Mouse (Mus musculus) neural tube, embryonic 15.5 days (tissue): ENCODE data around the gene Metrn. TPM values are rescaled to one million over a fixed set of nuclear protein-coding genes. Genes with fewer than 3 reads are reported as not detected.

Source experiments
- ATAC-seq: fragments of 200-750 bp; cut with Nextera tagmentation; 2 replicates; pipeline ENCODE4 v1.8.0; 2017; ENCODE audit warnings: mild to moderate bottlenecking, moderate TSS enrichment, moderate library complexity; ENCODE audit not compliant: low FRiP score
- H3K27ac ChIP-seq: fragments of 300-500 bp; sonication (generic); replicated peaks from 2 replicates; pipeline ENCODE4 v1.5.1; 2015; ENCODE audit warnings: mild to moderate bottlenecking, inconsistent platforms
- H3K27me3 ChIP-seq: fragments of 300-500 bp; sonication (generic); replicated peaks from 2 replicates; pipeline ENCODE4 v1.6.1; 2015; ENCODE audit warnings: inconsistent platforms
- H3K36me3 ChIP-seq: fragments of 300-500 bp; sonication (generic); 2 replicates; pipeline ENCODE4 v1.6.1; 2015; ENCODE audit warnings: inconsistent platforms
- H3K4me1 ChIP-seq: fragments of 300-500 bp; sonication (generic); 2 replicates; pipeline ENCODE4 v1.6.1; 2015; ENCODE audit warnings: inconsistent platforms
- H3K4me2 ChIP-seq: fragments of 300-500 bp; sonication (generic); 2 replicates; pipeline ENCODE4 v1.6.1; 2015; ENCODE audit warnings: inconsistent platforms, mild to moderate bottlenecking, moderate library complexity
- H3K4me3 ChIP-seq: fragments of 300-500 bp; sonication (generic); replicated peaks from 2 replicates; pipeline ENCODE4 v1.5.1; 2015; ENCODE audit warnings: mild to moderate bottlenecking, inconsistent platforms
- H3K9ac ChIP-seq: fragments of 300-500 bp; sonication (generic); replicated peaks from 2 replicates; pipeline ENCODE4 v1.6.1; 2015; ENCODE audit warnings: mild to moderate bottlenecking, inconsistent platforms
- H3K9me3 ChIP-seq: fragments of 300-500 bp; sonication (generic); replicated peaks from 2 replicates; pipeline ENCODE4 v1.6.1; 2016; ENCODE audit warnings: inconsistent platforms
- WGBS: fragments of 180-500 bp; shearing (Covaris S2); methylation state at CpG from one replicate; pipeline ENCODE4 v1.1.7; 2015; ENCODE audit warnings: mixed read lengths; 5-methylcytosine and 5-hydroxymethylcytosine counted together
- polyA plus RNA-seq: library from polyadenylated mRNA; unstranded; fragments of >200 nt; fragmentation: Nextera tagmentation; extraction: Ambion mirVana; gene quantifications from 2 replicates; pipeline ENCODE4 v1.2.1, GENCODE M21; 2015

Gene Metrn
- polyA plus RNA-seq, 1 experiment from 2014 or later, result 72.7 TPM

DNA sequence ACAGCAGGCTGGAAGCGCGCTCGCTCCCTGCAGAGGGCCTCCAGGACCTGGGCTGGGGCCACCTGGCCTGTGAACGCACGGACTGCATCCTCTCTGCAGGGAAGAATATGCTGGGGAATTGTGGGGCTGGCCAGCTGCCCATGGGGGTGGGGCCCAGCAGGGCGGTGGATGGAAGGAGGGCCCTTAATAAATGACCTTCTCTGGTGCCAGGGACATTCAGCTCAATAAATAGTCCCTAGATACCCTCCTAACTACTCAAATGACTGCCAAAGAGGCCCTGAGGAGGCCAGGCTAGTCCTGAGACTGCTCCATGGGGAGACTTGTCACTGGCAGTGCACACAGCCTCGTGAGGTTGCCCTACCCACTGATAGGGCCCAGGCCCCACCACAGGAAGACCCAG lies 13.8 kb downstream of the Metrn start:
- no peak overlapping the region for H3K4me3 ChIP-seq
- no peak for ATAC-seq
- H3K27ac ChIP-seq, result peak overlapping the region; percentile 3; the same call in 1 of the 2 replicates
- peaks cover 32% of the 10 kb centered on the region for H3K4me1 ChIP-seq
- peak overlapping the region; percentile 94 for H3K4me2 ChIP-seq
- no peaks in the 10 kb centered on the region for H3K9me3 ChIP-seq
- 0 out of 2 replicates have a peak overlapping the region, but pooled peaks have one; percentile 2 for H3K9ac ChIP-seq
- 68% methylated on average over 7 of the region's 7 CpGs for WGBS
- peaks cover 51% of the 10 kb centered on the region for H3K36me3 ChIP-seq
- H3K27me3 ChIP-seq, result no peaks in the 10 kb centered on the region

DNA sequence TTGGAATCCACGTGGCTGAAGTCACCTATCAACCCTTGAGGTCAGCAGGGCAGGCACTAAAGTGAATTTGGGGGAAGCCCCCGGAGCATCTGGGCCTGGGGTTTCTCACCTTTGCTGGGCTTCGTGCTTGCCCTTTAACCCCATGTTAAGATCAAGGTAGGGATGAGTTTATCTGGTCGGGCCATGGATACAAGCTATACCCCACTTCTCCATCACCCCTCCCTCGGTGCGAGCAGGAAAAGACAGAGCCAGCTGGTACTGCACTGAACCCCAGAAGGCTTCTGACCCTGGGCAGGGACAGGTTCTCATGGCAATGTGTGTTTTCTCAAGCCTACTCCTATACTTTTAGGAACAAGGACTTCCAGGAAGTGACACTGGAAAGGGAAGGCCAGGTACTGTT lies 15.6 kb downstream of the Metrn start:
- no peak for ATAC-seq
- Histone ChIP-seq H3K27ac (no peak overlapping the region), H3K27me3 (no peaks in the 10 kb centered on the region), H3K9ac (no peak overlapping the region), H3K9me3 (no peaks in the 10 kb centered on the region), H3K4me1 (peaks cover 32% of the 10 kb centered on the region), H3K36me3 (peaks cover 46% of the 10 kb centered on the region), H3K4me2 (no peak overlapping the region), H3K4me3 (no peak overlapping the region)
- WGBS, result 80% methylated on average over 6 of the region's 6 CpGs

DNA sequence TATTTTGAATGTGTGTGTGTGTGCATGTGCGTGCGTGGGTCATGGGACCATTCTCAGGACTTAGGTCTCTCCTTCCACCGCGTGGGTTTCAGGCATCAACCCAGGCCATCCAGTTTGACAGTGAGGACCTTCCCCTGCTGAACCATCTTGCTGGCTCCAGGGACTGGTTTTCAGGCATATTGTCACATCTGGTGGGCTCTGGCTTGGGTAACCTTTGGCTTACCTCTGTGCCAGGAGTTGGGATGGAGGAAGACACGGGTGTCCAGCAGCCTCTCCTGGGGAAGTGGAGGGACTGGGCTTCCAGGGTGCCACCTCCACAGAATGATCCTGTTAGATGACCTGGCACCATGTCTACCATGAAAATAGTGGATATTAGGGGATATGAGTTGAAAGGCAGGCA lies 19.0 kb downstream of the Metrn start:
- Histone ChIP-seq H3K9me3 (no peaks in the 10 kb centered on the region), H3K27me3 (no peaks in the 10 kb centered on the region)

DNA sequence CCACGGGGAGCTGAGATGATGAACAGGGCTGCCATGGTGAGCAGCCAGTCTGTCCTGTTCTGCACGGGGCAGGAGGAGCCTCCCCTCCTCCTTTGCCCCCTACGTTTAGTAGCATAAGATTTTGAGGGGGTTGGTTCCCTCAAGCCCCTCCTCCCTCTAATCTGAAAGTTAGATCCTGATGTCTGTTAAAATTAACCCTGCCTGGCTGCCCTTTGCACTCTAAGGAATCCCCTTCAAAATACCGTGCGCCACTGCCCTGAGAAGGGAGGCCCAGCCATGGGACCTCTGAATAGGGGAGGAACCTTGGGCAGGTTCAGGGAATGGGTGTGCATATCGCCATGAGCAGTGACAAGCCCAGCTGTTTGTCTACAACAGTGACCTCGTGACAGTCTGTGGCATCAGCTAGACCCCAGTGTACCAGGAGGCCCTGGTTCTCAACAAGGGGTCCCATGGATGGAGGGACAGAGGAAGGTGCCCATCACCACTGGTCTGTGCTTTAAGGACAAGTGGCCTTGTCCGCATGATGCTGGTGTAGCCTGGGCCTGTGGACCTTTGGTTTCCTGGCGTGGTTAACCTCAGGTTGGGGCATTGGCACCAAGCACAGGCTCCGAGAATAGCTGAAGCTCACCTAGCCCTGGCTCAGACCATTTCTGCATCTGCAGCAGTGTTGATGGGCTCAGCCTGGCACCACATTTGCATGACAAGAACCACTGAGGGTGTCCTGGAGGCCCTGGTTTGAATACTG lies 21.4 kb downstream of the Metrn start:
- WGBS, result 85% methylated on average over 10 of the region's 10 CpGs
- no peak overlapping the region for H3K4me2 ChIP-seq

More for the DNA sequence above, 19.0 kb downstream of the Metrn start:
- 94% methylated on average over 5 of the region's 5 CpGs for WGBS
- no peak overlapping the region for H3K9ac ChIP-seq
- H3K4me3 ChIP-seq, result no peak overlapping the region
- no peak for ATAC-seq
- peaks cover 27% of the 10 kb centered on the region for H3K4me1 ChIP-seq
- no peak overlapping the region for H3K27ac ChIP-seq
- H3K4me2 ChIP-seq, result no peak overlapping the region
- peaks cover 34% of the 10 kb centered on the region for H3K36me3 ChIP-seq

DNA sequence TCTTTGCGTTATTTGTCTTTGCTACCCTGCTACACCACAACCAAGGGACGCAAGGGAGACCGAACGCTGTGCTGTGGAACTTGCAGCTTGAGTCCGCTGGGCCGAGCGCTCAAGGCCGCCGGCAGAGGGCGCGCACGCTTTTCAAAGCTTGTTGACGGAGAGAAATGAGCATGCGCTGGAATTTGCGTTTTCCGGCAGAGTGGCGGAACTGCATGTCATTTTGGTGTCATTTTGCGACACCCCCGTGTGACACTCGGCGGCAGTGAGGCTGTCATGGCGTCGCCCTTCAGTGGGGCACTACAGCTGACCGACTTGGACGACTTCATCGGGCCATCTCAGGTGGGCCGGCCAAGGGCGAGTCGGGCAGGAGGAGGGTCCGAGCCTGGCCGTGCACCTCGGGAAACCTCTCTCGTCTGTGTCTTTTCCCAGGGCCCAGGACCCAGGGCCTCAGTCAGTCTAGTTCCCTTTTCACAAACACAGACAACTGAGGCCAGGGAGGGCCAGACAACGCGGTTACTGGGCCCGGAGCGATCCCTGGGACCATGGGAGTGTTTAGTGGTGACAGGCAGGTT lies 23.3 kb downstream of the Metrn start, which contains the start of gene Narfl:
TSS of gene Narfl (plus strand) at position 228 of the 572 bp plus-strand sequence.
- H3K9me3 ChIP-seq, result no peaks in the 10 kb centered on the region
- H3K4me1 ChIP-seq, result peaks cover 21% of the 10 kb centered on the region
- H3K27me3 ChIP-seq, result peaks cover 6% of the 10 kb centered on the region; the same call in 1 of the 2 replicates
- WGBS, result under 1% methylated on average over 37 of the region's 37 CpGs
- peak within 1 kb of the TSS; percentile 80 for H3K4me3 ChIP-seq
- peak within 1 kb of the TSS; percentile 73 for H3K4me2 ChIP-seq
- peak within 1 kb of the TSS; percentile 86 for H3K9ac ChIP-seq
- H3K36me3 ChIP-seq, result 0 out of 2 replicates have a peak, but pooled peaks cover 3% of the 10 kb centered on the region
- peak; percentile 89 for ATAC-seq
- H3K27ac ChIP-seq, result peak within 1 kb of the TSS; percentile 46; the same call in 1 of the 2 replicates

More for the DNA sequence above, 21.4 kb downstream of the Metrn start:
- Histone ChIP-seq H3K27me3 (no peaks in the 10 kb centered on the region; the same call in 1 of the 2 replicates), H3K4me3 (no peak overlapping the region), H3K27ac (no peak overlapping the region), H3K9me3 (no peaks in the 10 kb centered on the region), H3K36me3 (0 out of 2 replicates have a peak, but pooled peaks cover 9% of the 10 kb centered on the region), H3K4me1 (peaks cover 21% of the 10 kb centered on the region), H3K9ac (no peak overlapping the region)
- ATAC-seq, result no peak

DNA sequence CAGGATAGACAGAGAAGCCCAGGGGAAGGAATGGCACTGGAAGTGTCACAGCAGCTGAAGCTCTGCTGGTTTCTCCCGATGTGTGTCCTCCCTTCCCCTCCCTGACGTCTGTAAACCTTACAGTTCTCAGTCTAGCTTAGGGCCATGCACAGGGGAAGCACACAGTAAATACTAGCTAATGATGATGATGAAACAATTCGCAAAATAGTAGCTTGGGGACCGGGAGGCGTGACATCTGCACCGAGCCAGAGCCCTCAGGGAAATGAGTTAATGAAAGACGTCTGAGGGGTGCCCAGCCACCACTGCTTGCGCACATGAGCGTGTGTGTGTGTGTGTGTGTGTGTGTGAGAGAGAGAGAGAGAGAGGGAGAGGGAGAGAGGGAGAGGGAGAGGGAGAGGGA lies 27.6 kb downstream of the Metrn start:
- Histone ChIP-seq H3K4me3 (no peak overlapping the region), H3K4me2 (no peak overlapping the region), H3K4me1 (peaks cover 10% of the 10 kb centered on the region), H3K9me3 (no peaks in the 10 kb centered on the region), H3K9ac (no peak overlapping the region), H3K27ac (no peak overlapping the region), H3K27me3 (peaks cover 28% of the 10 kb centered on the region), H3K36me3 (no peaks in the 10 kb centered on the region)
- no peak for ATAC-seq
- 40% methylated on average over 9 of the region's 9 CpGs for WGBS

DNA sequence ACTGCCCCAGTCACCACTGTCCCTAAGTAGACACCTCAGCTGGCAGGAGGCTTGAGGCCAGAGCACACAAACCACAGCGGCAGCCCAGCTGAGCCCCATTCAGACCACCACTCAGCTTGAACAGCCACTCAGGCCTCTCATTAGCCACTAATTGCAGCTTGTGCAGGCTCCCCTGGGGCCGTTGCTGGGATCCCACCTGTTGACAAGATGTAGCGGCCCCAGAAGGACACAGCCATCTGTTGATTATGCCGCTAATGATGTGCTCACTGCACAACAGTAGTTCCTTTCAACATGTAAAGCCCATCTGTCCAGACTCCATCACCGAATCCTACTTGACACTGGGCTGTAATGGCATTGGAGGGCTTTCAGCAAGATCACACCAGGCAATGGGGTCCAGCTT lies 31.1 kb downstream of the Metrn start:
- Histone ChIP-seq H3K9ac (no peak overlapping the region), H3K4me3 (no peak overlapping the region), H3K4me1 (no peaks in the 10 kb centered on the region), H3K9me3 (no peaks in the 10 kb centered on the region), H3K27ac (no peak overlapping the region), H3K27me3 (peaks cover 28% of the 10 kb centered on the region), H3K36me3 (no peaks in the 10 kb centered on the region), H3K4me2 (no peak overlapping the region)
- ATAC-seq, result no peak
- WGBS, result 25% methylated on average over 5 of the region's 5 CpGs

DNA sequence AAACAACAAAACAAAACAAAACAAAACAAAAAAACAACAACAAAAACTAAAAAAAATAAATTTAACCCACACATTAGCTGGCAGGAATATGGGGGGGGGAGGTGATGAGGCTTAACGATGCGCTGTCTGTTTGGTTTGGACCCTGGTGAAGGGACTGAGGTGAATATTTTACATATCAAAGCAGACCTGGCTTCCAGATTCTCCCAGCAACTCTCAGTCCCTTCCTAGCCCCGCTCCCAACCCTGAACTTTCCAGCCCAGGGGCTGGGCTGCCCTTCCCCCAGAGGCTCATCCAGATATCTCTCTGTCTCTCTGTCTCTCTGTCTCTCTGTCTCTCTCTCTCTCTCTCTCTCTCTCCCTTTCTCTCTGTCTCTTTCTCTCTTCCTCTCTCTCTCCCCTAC lies 34.3 kb downstream of the Metrn start:
- Histone ChIP-seq H3K9me3 (no peaks in the 10 kb centered on the region), H3K36me3 (no peaks in the 10 kb centered on the region), H3K4me1 (no peaks in the 10 kb centered on the region), H3K9ac (no peak overlapping the region), H3K27me3 (peaks cover 14% of the 10 kb centered on the region), H3K4me3 (no peak overlapping the region), H3K27ac (no peak overlapping the region), H3K4me2 (no peak overlapping the region)
- 36% methylated on average over 3 of the region's 3 CpGs for WGBS
- no peak for ATAC-seq

DNA sequence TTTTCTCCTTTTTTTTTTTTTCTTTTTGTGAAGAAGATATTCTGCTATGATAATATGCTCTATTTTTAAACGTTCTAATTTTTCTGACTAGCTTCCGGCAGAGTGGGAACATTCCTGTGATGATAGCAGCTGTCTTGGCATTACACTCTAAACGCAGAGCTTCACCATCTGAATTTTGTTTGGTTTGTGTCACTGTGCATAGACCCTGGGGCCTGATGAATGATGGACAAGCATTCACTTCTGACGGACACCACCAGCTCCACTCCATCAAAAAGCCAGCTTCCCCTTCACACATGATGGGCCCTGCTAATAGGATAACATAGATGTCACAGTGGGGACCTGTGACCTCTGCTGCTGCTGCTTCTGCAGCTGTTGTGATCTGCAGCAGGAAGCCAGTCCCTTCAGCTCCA lies 35.4 kb downstream of the Metrn start:
- ATAC-seq, result no peak
- Histone ChIP-seq H3K27me3 (peaks cover 6% of the 10 kb centered on the region), H3K9ac (no peak overlapping the region), H3K4me2 (no peak overlapping the region), H3K9me3 (no peaks in the 10 kb centered on the region), H3K4me3 (no peak overlapping the region), H3K4me1 (no peaks in the 10 kb centered on the region), H3K27ac (no peak overlapping the region), H3K36me3 (no peaks in the 10 kb centered on the region)
- 65% methylated on average over 4 of the region's 4 CpGs for WGBS

DNA sequence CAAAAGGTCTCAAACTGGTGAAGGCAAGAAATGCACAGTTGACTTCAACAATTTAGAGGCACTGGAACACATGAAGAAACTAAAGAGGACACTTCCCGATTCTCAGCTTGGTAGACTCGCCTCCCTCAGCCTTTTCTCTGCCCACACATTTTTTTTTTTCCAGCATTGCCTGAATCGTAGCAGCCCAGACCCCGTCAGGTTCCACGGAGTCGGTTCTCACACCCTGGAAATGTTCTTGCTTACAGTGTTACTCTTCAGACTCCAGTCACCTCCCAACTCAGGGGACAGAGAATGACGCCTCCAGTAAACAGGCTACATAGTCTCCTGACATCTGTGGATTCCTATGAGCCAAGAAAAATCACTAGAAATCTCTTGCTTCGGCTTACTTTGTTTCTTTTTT lies 36.8 kb downstream of the Metrn start:
- Histone ChIP-seq H3K4me3 (no peak overlapping the region), H3K36me3 (no peaks in the 10 kb centered on the region), H3K27me3 (no peaks in the 10 kb centered on the region), H3K4me1 (no peaks in the 10 kb centered on the region), H3K27ac (no peak overlapping the region), H3K9ac (no peak overlapping the region), H3K4me2 (no peak overlapping the region), H3K9me3 (no peaks in the 10 kb centered on the region)
- 78% methylated on average over 8 of the region's 8 CpGs for WGBS
- no peak for ATAC-seq

DNA sequence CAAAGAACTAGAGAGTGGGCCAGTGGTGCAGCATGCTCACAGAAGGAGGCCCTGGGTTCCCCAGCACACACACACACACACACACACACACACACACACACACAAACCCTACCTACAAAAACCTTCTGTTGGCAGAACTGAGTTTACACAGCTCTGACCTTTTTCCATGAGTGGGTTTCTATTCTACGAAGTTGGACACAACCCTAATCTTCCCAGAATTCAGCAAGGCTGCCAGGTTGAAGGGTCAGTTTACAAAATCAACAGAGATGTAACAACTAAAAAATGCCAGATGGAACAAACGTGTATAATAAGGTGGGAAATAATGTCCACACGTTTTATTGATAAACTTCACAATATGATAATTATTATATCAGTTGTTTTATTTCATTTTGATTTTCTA lies 39.2 kb downstream of the Metrn start:
- no peaks in the 10 kb centered on the region for H3K9me3 ChIP-seq
- no peaks in the 10 kb centered on the region for H3K27me3 ChIP-seq
- no peaks in the 10 kb centered on the region for H3K4me1 ChIP-seq
- no peak overlapping the region for H3K4me3 ChIP-seq
- no peak overlapping the region for H3K27ac ChIP-seq
- no peak overlapping the region for H3K4me2 ChIP-seq
- H3K9ac ChIP-seq, result no peak overlapping the region
- no peaks in the 10 kb centered on the region for H3K36me3 ChIP-seq
- WGBS, result 74% methylated on average over 3 of the region's 3 CpGs
- no peak for ATAC-seq
